Mouse (Mus musculus): ENCODE data around the gene Prnp.

Gene Prnp

GRCm38 (mm10) chr2:131909683-131910572 lies at the start of gene Prnp, which contains the start of gene Prn:
Prnp (plus strand) TSS chr2:131909928.
Prn (plus strand) TSS chr2:131909957.
- peak; percentile 10 to 52 for DNase-seq (ENCODE audit: low read depth in 1 of 2, low spot score in 2 of 2)

- DNase-seq (ENCODE audit: low read depth in 1 of 2, low spot score in 2 of 2): no peak
These were observed 47.0 kb upstream of the Prnp start for GRCm38 (mm10) chr2:131862617-131863275.

- DNase-seq (ENCODE audit: low read depth in 1 of 2, low spot score in 2 of 2): no peak
These were observed 46.3 kb upstream of the Prnp start for GRCm38 (mm10) chr2:131863472-131863871.

GRCm38 (mm10) chr2:131864262-131864796 lies 45.4 kb upstream of the Prnp start:
- DNase-seq (ENCODE audit: low read depth in 1 of 2, low spot score in 2 of 2): no peak

GRCm38 (mm10) chr2:131866676-131867075 lies 43.1 kb upstream of the Prnp start:
- no peak for DNase-seq (ENCODE audit: low read depth in 1 of 2, low spot score in 2 of 2)

- DNase-seq (ENCODE audit: low read depth in 1 of 2, low spot score in 2 of 2): no peak
These were observed 40.7 kb upstream of the Prnp start for GRCm38 (mm10) chr2:131868983-131869382.

GRCm38 (mm10) chr2:131873376-131873775 lies 36.4 kb upstream of the Prnp start:
- no peak for DNase-seq (ENCODE audit: low read depth in 1 of 2, low spot score in 2 of 2)

GRCm38 (mm10) chr2:131876551-131877265 lies 33.0 kb upstream of the Prnp start:
- no peak for DNase-seq (ENCODE audit: low read depth in 1 of 2, low spot score in 2 of 2)

GRCm38 (mm10) chr2:131881766-131882165 lies 28.0 kb upstream of the Prnp start:
- no peak for DNase-seq (ENCODE audit: low read depth in 1 of 2, low spot score in 2 of 2)

- no peak for DNase-seq (ENCODE audit: low read depth in 1 of 2, low spot score in 2 of 2)
These were observed 26.6 kb upstream of the Prnp start for GRCm38 (mm10) chr2:131883136-131883535.

- no peak for DNase-seq (ENCODE audit: low read depth in 1 of 2, low spot score in 2 of 2)
These were observed 23.1 kb upstream of the Prnp start for GRCm38 (mm10) chr2:131886503-131887160.

GRCm38 (mm10) chr2:131888233-131888632 lies 21.5 kb upstream of the Prnp start:
- no peak for DNase-seq (ENCODE audit: low read depth in 1 of 2, low spot score in 2 of 2)

- no peak for DNase-seq (ENCODE audit: low read depth in 1 of 2, low spot score in 2 of 2)
These were observed 17.2 kb upstream of the Prnp start for GRCm38 (mm10) chr2:131892534-131892933.

- DNase-seq (ENCODE audit: low read depth in 1 of 2, low spot score in 2 of 2): no peak
These were observed 14.6 kb upstream of the Prnp start for GRCm38 (mm10) chr2:131895106-131895505.

- DNase-seq (ENCODE audit: low read depth in 1 of 2, low spot score in 2 of 2): no peak
These were observed 13.7 kb upstream of the Prnp start for GRCm38 (mm10) chr2:131896011-131896410.

- no peak for DNase-seq (ENCODE audit: low read depth in 1 of 2, low spot score in 2 of 2)
These were observed 12.2 kb upstream of the Prnp start for GRCm38 (mm10) chr2:131897336-131898109.

- DNase-seq (ENCODE audit: low read depth in 1 of 2, low spot score in 2 of 2): no peak
These were observed 7.3 kb upstream of the Prnp start for GRCm38 (mm10) chr2:131902423-131902822.

GRCm38 (mm10) chr2:131902867-131903266 lies 6.9 kb upstream of the Prnp start:
- no peak for DNase-seq (ENCODE audit: low read depth in 1 of 2, low spot score in 2 of 2)

- DNase-seq (ENCODE audit: low read depth in 1 of 2, low spot score in 2 of 2): no peak
These were observed 4.7 kb upstream of the Prnp start for GRCm38 (mm10) chr2:131905025-131905424.

GRCm38 (mm10) chr2:131905776-131906175 lies 4.0 kb upstream of the Prnp start:
- DNase-seq (ENCODE audit: low read depth in 1 of 2, low spot score in 2 of 2): peak in 1 of 2 experiments; percentile 9
